ENCODE assay signal across 8 mouse cellular contexts in the genomic region with DNA sequence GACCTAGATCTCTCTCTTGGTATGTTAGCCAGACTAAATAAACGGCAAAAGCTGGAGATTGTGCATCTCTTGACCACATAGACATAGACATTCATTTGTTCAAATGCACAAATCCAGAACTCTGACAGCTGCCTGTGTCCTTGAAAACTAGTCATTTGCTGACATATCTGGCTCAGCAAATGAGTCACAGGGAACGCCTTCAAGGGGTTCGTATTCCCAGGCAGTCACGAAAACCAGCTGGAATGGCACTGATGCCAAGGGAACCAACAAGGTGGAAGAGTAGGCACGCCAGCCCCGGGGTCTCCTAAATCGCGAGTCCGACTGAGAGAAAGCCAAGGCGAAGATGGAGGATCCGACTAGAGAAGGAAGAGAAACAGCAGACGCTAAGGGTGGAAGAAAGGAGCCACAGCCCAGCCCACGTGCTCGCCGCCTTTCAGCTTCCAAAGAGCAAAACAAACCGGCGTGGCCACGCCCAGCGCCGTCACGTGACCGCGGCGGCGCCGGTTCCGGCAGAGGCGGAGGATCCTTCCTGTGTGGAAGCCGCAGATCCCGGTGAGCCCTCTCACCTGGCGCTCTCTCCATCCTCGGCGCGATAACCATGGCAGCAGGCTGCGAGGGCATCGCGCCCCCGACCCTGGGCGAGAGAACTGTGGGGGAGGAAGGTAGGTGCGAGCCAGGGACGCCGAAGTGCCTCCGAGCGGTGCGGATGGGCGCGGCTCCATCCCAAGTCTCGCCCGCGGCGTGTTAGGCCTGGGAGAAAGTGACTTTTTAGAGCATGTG. TPM values are rescaled to one million over a fixed set of nuclear protein-coding genes. Genes with fewer than 3 reads are reported as not detected.
DNase-seq lines count a peak whose midpoint lies in the region; ATAC-seq and TF ChIP-seq lines count a peak whose summit lies in the region.

A gene (plus strand): TSS at position 498 of the 780 bp plus-strand sequence.

- H3K4me3 ChIP-seq in embryonic facial prominence, embryonic 13.5 days: peak within 1 kb of the TSS; percentile 83
- peak within 1 kb of the TSS; percentile 96 for H3K4me3 ChIP-seq in heart, adult 2 months
- peak within 1 kb of the TSS; percentile 90 for H3K4me3 ChIP-seq in limb, embryonic 12.5 days (replicated peaks)
- H3K4me3 ChIP-seq in midbrain, embryonic 14.5 days (replicated peaks; ENCODE audit: low read depth, low read length): peak within 1 kb of the TSS; percentile 85

- intact Hi-C loops in heart, adult 2 months (cut with DNase I): loop anchor here (2.0 to 10.0 kb wide), 2 partner anchors 35 to 175 kb away; no protein-coding TSS in a partner anchor

- no peaks in the 10 kb centered on the region for H3K9me3 ChIP-seq in embryonic facial prominence, embryonic 13.5 days
- no peaks in the 10 kb centered on the region for H3K9me3 ChIP-seq in limb, embryonic 12.5 days
- H3K9me3 ChIP-seq in midbrain, embryonic 14.5 days (ENCODE audit: control insufficient read depth, low read length): no peaks in the 10 kb centered on the region

- no peak for TF ChIP-seq CTCF in heart, adult 2 months (IDR thresholded peaks at IDR 0.05)

- H3K9ac ChIP-seq in embryonic facial prominence, embryonic 13.5 days: peak within 1 kb of the TSS; percentile 94
- H3K9ac ChIP-seq in heart, adult 2 months (ENCODE audit: low read depth, low read length): peak within 1 kb of the TSS; percentile 98
- peak within 1 kb of the TSS; percentile 94 for H3K9ac ChIP-seq in limb, embryonic 12.5 days (replicated peaks)
- peak within 1 kb of the TSS; percentile 85 for H3K9ac ChIP-seq in midbrain, embryonic 14.5 days (replicated peaks; ENCODE audit: low read length)

- TF ChIP-seq POLR2A in heart, adult 2 months (IDR thresholded peaks at IDR 0.05; ENCODE audit: insufficient read depth, low read depth, low read length): peak; percentile 75

- H3K79me2 ChIP-seq in heart, adult 2 months (replicated peaks; ENCODE audit: control insufficient read depth, insufficient read depth, low read length): peaks cover 7% of the 10 kb centered on the region; the same call in 1 of the 2 replicates

- no peaks in the 10 kb centered on the region for H3K27me3 ChIP-seq in embryonic facial prominence, embryonic 13.5 days
- H3K27me3 ChIP-seq in heart, adult 2 months (ENCODE audit: control insufficient read depth, insufficient read depth, low read length): no peaks in the 10 kb centered on the region
- H3K27me3 ChIP-seq in limb, embryonic 12.5 days: no peaks in the 10 kb centered on the region
- no peaks in the 10 kb centered on the region for H3K27me3 ChIP-seq in midbrain, embryonic 14.5 days (ENCODE audit: control insufficient read depth, insufficient read depth, low read length)

- no peaks in the 10 kb centered on the region; the same call in 1 of the 2 replicates for H3K36me3 ChIP-seq in embryonic facial prominence, embryonic 13.5 days
- H3K36me3 ChIP-seq in heart, adult 2 months (ENCODE audit: control insufficient read depth, insufficient read depth, low read length): peaks cover 10% of the 10 kb centered on the region
- H3K36me3 ChIP-seq in limb, embryonic 12.5 days: no peaks in the 10 kb centered on the region
- H3K36me3 ChIP-seq in midbrain, embryonic 14.5 days (ENCODE audit: control insufficient read depth, insufficient read depth, low read length): no peaks in the 10 kb centered on the region

- WGBS in embryonic facial prominence, embryonic 13.5 days: under 1% methylated on average over 51 of the region's 51 CpGs
- under 1% methylated on average over 51 of the region's 51 CpGs for WGBS in heart, adult 2 months
- WGBS in limb, embryonic 12.5 days: under 1% methylated on average over 51 of the region's 51 CpGs
- under 1% methylated on average over 51 of the region's 51 CpGs for WGBS in midbrain, embryonic 14.5 days

- peak; percentile 90 for DNase-seq in 416B (ENCODE audit: low read depth)
- DNase-seq in adrenal gland, postnatal 4 days (ENCODE audit: low spot score in 2 of 2): peak; percentile 76 to 81
- DNase-seq in heart, adult 2 months: peak; percentile 94 to 96
- peak; percentile 87 to 92 for DNase-seq in kidney, adult 8-10 months
- DNase-seq in midbrain, embryonic 14.5 days: peak; percentile 95
- peak; percentile 91 for DNase-seq in spleen, adult 12 weeks (ENCODE audit: low spot score)

- H3K27ac ChIP-seq in embryonic facial prominence, embryonic 13.5 days: peak within 1 kb of the TSS; percentile 73; the same call in 1 of the 2 replicates
- H3K27ac ChIP-seq in heart, adult 2 months: peak within 1 kb of the TSS; percentile 88
- H3K27ac ChIP-seq in limb, embryonic 12.5 days: peak within 1 kb of the TSS; percentile 66; the same call in 1 of the 2 replicates
- H3K27ac ChIP-seq in midbrain, embryonic 14.5 days (replicated peaks; ENCODE audit: low read depth, low read length): peak within 1 kb of the TSS; percentile 72

- ATAC-seq in embryonic facial prominence, embryonic 13.5 days (ENCODE audit: insufficient number of reproducible peaks, insufficient read depth, low FRiP score, low TSS enrichment, low read depth): peak; percentile 66; the same call in 1 of the 2 replicates
- peak; percentile 45 for ATAC-seq in limb, embryonic 12.5 days (ENCODE audit: insufficient number of reproducible peaks, insufficient read depth, low FRiP score, low TSS enrichment, low read depth)
- ATAC-seq in midbrain, embryonic 14.5 days (ENCODE audit: low FRiP score, low TSS enrichment): peak; percentile 81

- H3K4me2 ChIP-seq in embryonic facial prominence, embryonic 13.5 days: peak within 1 kb of the TSS; percentile 78
- H3K4me2 ChIP-seq in limb, embryonic 12.5 days: peak within 1 kb of the TSS; percentile 73
- H3K4me2 ChIP-seq in midbrain, embryonic 14.5 days (ENCODE audit: low read length): peak within 1 kb of the TSS; percentile 90

- TF ChIP-seq EP300 in heart, adult 2 months (IDR thresholded peaks at IDR 0.05; ENCODE audit: insufficient read depth, low read depth, low read length): 0 out of 2 replicates have a peak, but pooled peaks have one; percentile 8

- peaks cover 33% of the 10 kb centered on the region for H3K4me1 ChIP-seq in embryonic facial prominence, embryonic 13.5 days
- H3K4me1 ChIP-seq in heart, adult 2 months (ENCODE audit: control insufficient read depth, insufficient read depth, low read length): peaks cover 4% of the 10 kb centered on the region
- H3K4me1 ChIP-seq in limb, embryonic 12.5 days (replicated peaks): peaks cover 28% of the 10 kb centered on the region
- H3K4me1 ChIP-seq in midbrain, embryonic 14.5 days (ENCODE audit: control insufficient read depth, insufficient read depth, low read length): peaks cover 32% of the 10 kb centered on the region

RNA-seq across cellular contexts. Expression of the gene that starts here (rescaled TPM):
- 1 to 10 TPM; 5.4 to 5.6 TPM for total RNA-seq in adrenal gland, postnatal 4 days (2021)
- 18.0 and 18.4 TPM in 2 replicates for polyA plus RNA-seq in embryonic facial prominence, embryonic 13.5 days (2015; fragmentation: Nextera tagmentation; extraction: Ambion mirVana)
- 1 to 10 TPM; 2.5 to 2.6 TPM for total RNA-seq in heart, adult 2 months (2021)
- 2.1 and 3.1 TPM in 2 replicates for polyA plus RNA-seq in heart, adult 2 months (2012; rRNA removed)
- polyA plus RNA-seq in limb, embryonic 12.5 days (2016; fragmentation: Nextera tagmentation; extraction: Ambion mirVana): 21.6 and 22.9 TPM in 2 replicates
- polyA plus RNA-seq in midbrain, embryonic 14.5 days (2014; fragmentation: Nextera tagmentation; extraction: Ambion mirVana): 13.4 and 18.1 TPM in 2 replicates

Comparison
In these comparisons a context has a peak if more than half of its experiments do, and no peak if none do; other contexts are left out.
1. Peak in every context shown above with its lines: DNase-seq, ATAC-seq, H3K4me3 ChIP-seq and H3K27ac ChIP-seq.